Mouse (Mus musculus): Measurements from ENCODE around the gene 4931428F04Rik.

The 4931428F04Rik gene

DNA sequence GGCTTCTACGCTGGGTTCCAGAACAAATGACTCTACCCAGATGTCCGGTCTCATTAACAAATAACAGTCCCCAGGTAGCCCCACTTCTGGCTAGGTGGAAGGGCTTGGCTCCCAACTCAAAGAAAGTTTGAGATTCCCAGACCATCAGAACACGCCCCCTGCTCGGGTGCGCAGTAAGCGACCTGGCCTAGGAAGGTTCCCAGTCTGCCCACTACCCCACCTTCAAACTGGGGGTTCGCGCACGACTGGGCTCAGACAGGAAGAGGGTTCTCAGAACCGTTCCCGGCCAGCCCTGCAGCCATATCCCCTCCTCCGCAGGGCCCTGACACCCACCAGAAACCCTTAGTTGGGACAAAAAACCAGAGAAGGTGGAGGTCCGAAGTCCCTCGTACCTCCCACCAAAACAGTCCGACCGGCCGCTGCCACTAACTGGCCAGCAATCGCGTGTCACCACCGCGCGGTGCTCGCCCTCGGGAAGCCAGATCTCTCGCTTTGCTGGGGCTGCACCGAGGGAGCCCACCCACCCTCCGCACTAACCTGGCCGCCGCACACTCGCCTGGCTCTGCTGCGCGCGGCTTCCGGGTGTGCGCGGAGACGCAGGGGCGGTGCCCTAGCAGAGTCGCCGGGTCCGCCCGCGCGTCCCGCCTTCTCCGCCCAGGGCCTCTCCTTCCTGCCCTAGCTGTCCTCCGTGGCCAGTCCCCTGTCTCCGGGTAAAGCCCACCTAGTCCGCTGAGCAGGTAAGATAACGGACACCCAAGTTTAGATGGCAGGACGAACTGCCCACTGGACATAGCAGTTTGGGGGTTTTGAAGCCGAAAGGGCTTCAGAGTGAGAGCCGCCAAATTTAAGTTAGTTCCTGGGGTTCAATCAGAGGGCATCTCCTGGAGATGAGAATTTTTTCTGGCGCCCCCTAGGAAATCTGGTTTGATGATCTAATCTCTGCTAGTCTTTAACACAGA lies 25.4 kb downstream of the 4931428F04Rik start, which contains the start of the genes Tradd and Fbxl8:
TSS of gene Tradd (minus strand) at position 586 of the 959 bp plus-strand sequence.
TSS of gene Fbxl8 (plus strand) at position 625 of the 959 bp plus-strand sequence.
- POLR2A ChIA-PET, result interaction anchor here (0.5 to 2.2 kb wide), 12 partner anchors 9 to 207 kb away, joined by 3 to 6 read pairs (median 4); partner anchors contain the start of genes B3gnt9 (in 3 of the 4), D230025D16Rik (in 1 of the 4), Exoc3l (in 1 of the 4) and Fhod1 (in 1 of the 4)

GRCm38 (mm10) chr8:105263244-105263912 lies 26.3 kb downstream of the 4931428F04Rik start:
- CTCF ChIA-PET, result interaction anchor here in 1 of 4 experiments (0.9 kb wide), 1 partner anchor 8 kb away, joined by 3 read pairs; no protein-coding TSS in a partner anchor
- POLR2A ChIA-PET, result interaction anchor here in 2 of 4 experiments (0.6 to 1.7 kb wide), 7 partner anchors 9 to 92 kb away, joined by 3 to 7 read pairs (median 3); partner anchors contain the start of genes B3gnt9 (in 1 of the 2) and E2f4 (in 1 of the 2)

More for the DNA sequence above, 25.4 kb downstream of the 4931428F04Rik start, which contains the start of the genes Tradd and Fbxl8:
- CTCF ChIA-PET, result interaction anchor here (0.6 to 2.9 kb wide), 13 partner anchors 9 to 207 kb away, joined by 3 to 14 read pairs (median 3); partner anchors contain the start of genes B3gnt9 (in 2 of the 4) and Tppp3 (in 1 of the 4)

DNA sequence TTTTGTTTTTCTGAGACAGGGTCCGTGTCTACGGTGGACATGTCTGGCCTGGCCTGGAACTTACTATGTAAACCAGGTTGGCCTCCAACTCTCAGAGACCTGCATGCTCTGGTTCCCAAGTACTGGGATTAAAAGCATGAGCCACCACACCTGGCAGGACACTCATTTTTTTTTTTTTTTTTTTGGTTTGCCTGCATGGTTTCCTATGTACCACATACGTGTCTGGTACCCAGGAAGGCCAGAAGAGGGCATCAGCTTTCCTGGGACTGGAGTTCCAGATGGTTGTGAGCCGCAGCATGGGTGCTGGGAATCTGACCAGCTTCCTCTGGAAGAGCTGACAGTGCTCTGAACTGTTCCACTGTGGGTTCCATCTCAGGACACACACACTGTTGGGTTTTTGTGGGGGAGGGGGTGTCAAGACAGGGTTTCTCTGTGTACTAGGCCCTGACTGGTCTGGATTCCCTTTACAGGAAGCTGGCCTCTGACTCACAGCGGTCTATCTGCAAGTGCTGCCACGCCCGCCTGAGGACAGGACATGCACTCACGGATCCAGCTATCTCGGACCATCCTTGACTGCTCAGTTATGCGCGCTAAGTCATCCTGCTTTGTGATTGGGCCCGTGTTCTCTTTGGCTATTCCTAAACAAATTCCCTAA lies 28.2 kb downstream of the 4931428F04Rik start:
- ChIA-PET CTCF (interaction anchor here in 3 of 4 experiments (0.5 to 3.9 kb wide), 20 partner anchors 12 to 880 kb away, joined by 3 to 40 read pairs (median 4); partner anchors contain the start of genes 4931428F04Rik (in 1 of the 3) and D230025D16Rik (in 1 of the 3)), POLR2A (interaction anchor here in 3 of 4 experiments (0.5 to 14.1 kb wide), 9 partner anchors 14 to 40 kb away, joined by 3 to 255 read pairs (median 3); partner anchors contain the start of genes 4931428F04Rik (in 1 of the 3) and D230025D16Rik (in 1 of the 3))

GRCm38 (mm10) chr8:105260371-105261099 lies 29.1 kb downstream of the 4931428F04Rik start:
- ChIA-PET CTCF (interaction anchor here (0.6 to 3.9 kb wide), 92 partner anchors 8 to 658 kb away, joined by 3 to 40 read pairs (median 4); partner anchors contain the start of genes 4931428F04Rik (in 4 of the 4), E2f4 (in 2 of the 4), Hsf4 (in 2 of the 4) and Cbfb (in 1 of the 4)), POLR2A (interaction anchor here in 3 of 4 experiments (0.5 to 14.1 kb wide), 23 partner anchors 8 to 659 kb away, joined by 3 to 255 read pairs (median 4); partner anchors contain the start of genes 4931428F04Rik (in 1 of the 3), D230025D16Rik (in 1 of the 3), E2f4 (in 1 of the 3) and Nol3 (in 1 of the 3))

- CTCF ChIA-PET, result interaction anchor here (0.5 to 3.9 kb wide), 93 partner anchors 9 to 657 kb away, joined by 3 to 40 read pairs (median 4); partner anchors contain the start of genes 4931428F04Rik (in 4 of the 4), E2f4 (in 2 of the 4), Hsf4 (in 2 of the 4) and Cbfb (in 1 of the 4)
- POLR2A ChIA-PET, result interaction anchor here in 3 of 4 experiments (0.5 to 14.1 kb wide), 28 partner anchors 8 to 658 kb away, joined by 3 to 255 read pairs (median 4); partner anchors contain the start of genes D230025D16Rik (in 2 of the 3), 4931428F04Rik (in 1 of the 3), E2f4 (in 1 of the 3) and Nol3 (in 1 of the 3)
Observed at GRCm38 (mm10) chr8:105259721-105260320, 29.8 kb downstream of the 4931428F04Rik start.

DNA sequence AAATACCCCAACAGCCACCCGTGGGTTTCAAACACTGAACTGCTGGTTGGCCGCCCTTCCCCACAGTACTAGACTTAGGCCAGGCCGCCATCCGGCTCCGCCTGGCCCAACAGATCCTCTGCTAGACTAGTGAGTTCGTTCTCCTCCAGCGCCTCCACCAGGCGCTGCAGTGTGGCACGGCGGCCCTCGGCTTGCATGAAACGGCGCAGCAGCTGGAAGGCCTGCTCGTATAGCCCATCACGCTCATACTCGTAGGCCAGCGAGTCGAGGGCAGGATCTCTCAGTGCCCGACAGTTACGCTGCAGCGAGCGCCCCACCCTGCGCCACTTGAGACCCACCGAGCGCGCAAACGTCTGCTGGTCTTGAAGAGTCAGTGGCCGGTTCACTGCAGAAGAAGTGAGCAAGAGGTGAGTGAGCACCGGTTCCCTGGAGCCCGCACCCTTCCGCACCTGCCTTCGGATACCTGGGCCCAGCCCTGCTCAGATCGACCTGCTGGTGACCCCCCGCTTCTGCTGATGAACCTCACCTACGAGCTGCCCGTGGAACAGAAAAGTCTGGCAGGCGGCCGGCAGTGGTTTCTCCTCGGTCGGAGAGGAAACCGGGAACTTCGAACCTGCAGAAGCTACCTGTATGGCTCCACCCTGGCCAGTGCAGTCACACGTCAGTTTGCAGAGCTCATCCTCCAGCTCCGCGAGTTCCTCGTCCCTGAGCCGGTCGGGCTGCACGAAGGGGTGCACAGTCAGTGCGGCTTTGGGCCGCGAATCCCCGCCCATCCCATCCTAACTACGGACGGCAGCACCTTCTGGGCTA lies 30.5 kb downstream of the 4931428F04Rik start:
- ChIA-PET POLR2A (interaction anchor here in 3 of 4 experiments (0.5 to 14.1 kb wide), 28 partner anchors 9 to 657 kb away, joined by 3 to 255 read pairs (median 4); partner anchors contain the start of genes D230025D16Rik (in 2 of the 3), 4931428F04Rik (in 1 of the 3), E2f4 (in 1 of the 3) and Nol3 (in 1 of the 3)), CTCF (interaction anchor here (0.5 to 3.9 kb wide), 80 partner anchors 9 to 657 kb away, joined by 3 to 40 read pairs (median 5); partner anchors contain the start of genes 4931428F04Rik (in 2 of the 4), D230025D16Rik (in 2 of the 4), E2f4 (in 2 of the 4) and Cbfb (in 1 of the 4))

- CTCF ChIA-PET, result interaction anchor here in 3 of 4 experiments (0.5 to 1.5 kb wide), 10 partner anchors 22 to 617 kb away, joined by 3 to 10 read pairs (median 3); no protein-coding TSS in a partner anchor
- POLR2A ChIA-PET, result interaction anchor here in 3 of 4 experiments (0.6 to 14.1 kb wide), 9 partner anchors 11 to 36 kb away, joined by 3 to 255 read pairs (median 8); partner anchors contain the start of genes D230025D16Rik (in 2 of the 3), 4931428F04Rik (in 1 of the 3) and Hsf4 (in 1 of the 3)
Observed at GRCm38 (mm10) chr8:105257318-105258114, 32.1 kb downstream of the 4931428F04Rik start.

- ChIA-PET POLR2A (interaction anchor here (0.6 to 14.1 kb wide), 44 partner anchors 8 to 432 kb away, joined by 3 to 255 read pairs (median 5); partner anchors contain the start of genes D230025D16Rik (in 3 of the 4), 4931428F04Rik (in 2 of the 4), E2f4 (in 2 of the 4) and Hsf4 (in 2 of the 4)), CTCF (interaction anchor here (0.5 to 4.2 kb wide), 30 partner anchors 10 to 788 kb away, joined by 3 to 37 read pairs (median 4); partner anchors contain the start of genes 4931428F04Rik (in 1 of the 4), Fbxl8 (in 1 of the 4), Fhod1 (in 1 of the 4) and Gfod2 (in 1 of the 4))
Observed at GRCm38 (mm10) chr8:105254966-105255350, 34.7 kb downstream of the 4931428F04Rik start, which contains the start of gene B3gnt9. Gene B3gnt9, minus strand, starts transcription at chr8:105255153.

- ChIA-PET CTCF (interaction anchor here (0.5 to 4.2 kb wide), 60 partner anchors 10 to 787 kb away, joined by 3 to 37 read pairs (median 4); partner anchors contain the start of genes D230025D16Rik (in 3 of the 4), Fbxl8 (in 2 of the 4), 4931428F04Rik (in 1 of the 4) and Car7 (in 1 of the 4)), POLR2A (interaction anchor here (0.5 to 14.1 kb wide), 54 partner anchors 9 to 883 kb away, joined by 3 to 255 read pairs (median 5); partner anchors contain the start of genes 4931428F04Rik (in 3 of the 4), D230025D16Rik (in 3 of the 4), E2f4 (in 2 of the 4) and Exoc3l (in 2 of the 4))
Observed at GRCm38 (mm10) chr8:105254152-105254965, 35.3 kb downstream of the 4931428F04Rik start.

DNA sequence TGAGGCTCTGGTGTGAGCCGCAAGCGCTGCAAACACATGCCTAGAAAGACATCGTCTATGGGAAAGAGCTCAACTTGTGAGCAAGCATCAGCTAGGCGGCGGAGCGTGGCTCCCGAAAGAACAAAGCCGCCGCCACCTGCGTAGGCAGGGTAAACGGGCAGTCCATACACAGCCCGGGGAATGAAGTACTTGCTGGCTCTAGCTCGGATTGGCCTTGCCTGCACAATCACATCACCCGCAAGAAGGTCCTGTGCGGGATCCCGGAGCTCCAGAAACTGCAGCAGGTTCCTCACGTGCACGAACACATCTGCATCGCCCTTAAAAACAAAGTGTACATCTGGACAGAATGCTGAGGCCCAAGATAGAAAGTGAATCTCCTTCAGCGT lies 35.9 kb downstream of the 4931428F04Rik start:
- CTCF ChIA-PET, result interaction anchor here (0.6 to 4.2 kb wide), 53 partner anchors 9 to 719 kb away, joined by 3 to 37 read pairs (median 4); partner anchors contain the start of genes D230025D16Rik (in 3 of the 4), Fbxl8 (in 2 of the 4), 4931428F04Rik (in 1 of the 4) and Car7 (in 1 of the 4)
- POLR2A ChIA-PET, result interaction anchor here (0.5 to 14.1 kb wide), 40 partner anchors 9 to 883 kb away, joined by 3 to 255 read pairs (median 5); partner anchors contain the start of genes 4931428F04Rik (in 3 of the 4), D230025D16Rik (in 3 of the 4), Fhod1 (in 2 of the 4) and E2f4 (in 1 of the 4)

DNA sequence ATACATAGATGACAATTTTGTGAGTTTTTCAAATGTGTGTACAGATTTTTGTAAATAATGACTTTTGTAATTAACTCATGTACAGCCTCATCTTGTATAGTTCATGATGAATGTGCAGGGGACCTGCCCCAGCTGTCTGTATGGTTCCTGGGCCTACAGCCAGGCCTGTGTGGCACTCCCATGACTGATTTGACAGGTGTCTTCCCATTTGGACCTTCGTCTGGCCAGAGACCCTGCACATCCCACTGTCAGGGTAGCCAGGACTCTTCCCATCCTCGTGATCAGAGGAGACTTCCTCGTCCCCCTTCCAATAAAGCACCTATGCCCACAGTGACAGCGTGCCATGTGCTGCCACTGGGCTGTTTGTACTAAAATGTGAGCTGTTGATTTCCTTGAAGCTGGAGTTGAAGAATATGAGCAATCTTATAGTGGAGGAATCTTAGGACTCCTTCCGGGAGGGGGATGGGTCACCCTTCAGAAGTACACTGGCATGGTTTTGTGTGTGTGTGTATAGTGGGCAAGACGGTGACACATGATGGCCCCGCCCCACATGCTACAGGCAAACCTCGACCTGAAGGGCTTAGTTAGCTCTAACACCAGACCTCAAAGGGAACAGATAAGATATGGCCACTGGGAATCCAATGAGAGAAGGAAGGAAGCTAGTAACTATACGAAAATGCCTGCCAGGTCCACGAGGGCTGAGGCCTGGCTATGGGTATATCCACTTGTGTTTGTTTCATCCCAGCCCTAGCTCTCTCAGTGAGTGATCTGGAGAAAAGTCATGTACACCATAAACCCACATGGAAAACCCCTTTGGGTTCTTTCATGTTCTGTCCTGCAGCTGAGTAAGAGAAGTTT lies 36.8 kb downstream of the 4931428F04Rik start:
- CTCF ChIA-PET, result interaction anchor here (0.6 to 4.2 kb wide), 34 partner anchors 8 to 352 kb away, joined by 3 to 37 read pairs (median 5); partner anchors contain the start of genes D230025D16Rik (in 3 of the 4), 4931428F04Rik (in 1 of the 4), Fbxl8 (in 1 of the 4) and Hsf4 (in 1 of the 4)
- POLR2A ChIA-PET, result interaction anchor here (0.6 to 14.1 kb wide), 31 partner anchors 12 to 96 kb away, joined by 3 to 255 read pairs (median 5); partner anchors contain the start of genes 4931428F04Rik (in 3 of the 4), D230025D16Rik (in 3 of the 4), Fhod1 (in 2 of the 4) and Exoc3l (in 1 of the 4)
